Mouse (Mus musculus): ENCODE results near the gene Tcf7l2. TPM values are rescaled to one million over a fixed set of nuclear protein-coding genes. Genes with fewer than 3 reads are reported as not detected.

Tcf7l2 gene
- polyA plus RNA-seq, 1 experiment from 2014 or later, result 180 TPM

DNA sequence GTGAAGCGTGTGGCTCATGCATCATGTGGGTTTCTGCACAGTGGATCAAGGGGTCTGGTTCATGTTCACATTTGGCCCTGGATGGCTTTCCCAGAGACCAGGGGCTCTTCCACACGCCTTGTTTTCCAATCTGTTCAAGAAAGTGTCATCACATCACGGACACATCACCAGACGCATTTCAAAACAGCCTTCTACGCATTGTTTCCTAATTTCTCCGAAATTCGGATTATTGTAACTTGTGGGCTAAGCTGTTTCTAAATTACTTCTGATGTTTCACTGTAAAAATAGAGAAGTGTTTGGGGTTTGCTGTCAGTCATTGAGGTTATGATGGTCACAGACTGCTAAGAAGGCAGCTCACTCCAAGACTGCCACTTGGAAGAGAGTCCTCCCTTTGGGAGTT, 78.6 kb downstream of the Tcf7l2 start:
- ATAC-seq (ENCODE audit: low FRiP score, low read depth), result no peak
- Histone ChIP-seq H3K9ac (no peak overlapping the region), H3K4me1 (peaks cover 75% of the 10 kb centered on the region), H3K27ac (no peak overlapping the region), H3K36me3 (peaks cover 38% of the 10 kb centered on the region), H3K9me3 (no peaks in the 10 kb centered on the region), H3K4me3 (no peak overlapping the region), H3K4me2 (replicated peaks) (no peak overlapping the region), H3K27me3 (no peaks in the 10 kb centered on the region)
- 92% methylated on average over 7 of the region's 7 CpGs for WGBS

DNA sequence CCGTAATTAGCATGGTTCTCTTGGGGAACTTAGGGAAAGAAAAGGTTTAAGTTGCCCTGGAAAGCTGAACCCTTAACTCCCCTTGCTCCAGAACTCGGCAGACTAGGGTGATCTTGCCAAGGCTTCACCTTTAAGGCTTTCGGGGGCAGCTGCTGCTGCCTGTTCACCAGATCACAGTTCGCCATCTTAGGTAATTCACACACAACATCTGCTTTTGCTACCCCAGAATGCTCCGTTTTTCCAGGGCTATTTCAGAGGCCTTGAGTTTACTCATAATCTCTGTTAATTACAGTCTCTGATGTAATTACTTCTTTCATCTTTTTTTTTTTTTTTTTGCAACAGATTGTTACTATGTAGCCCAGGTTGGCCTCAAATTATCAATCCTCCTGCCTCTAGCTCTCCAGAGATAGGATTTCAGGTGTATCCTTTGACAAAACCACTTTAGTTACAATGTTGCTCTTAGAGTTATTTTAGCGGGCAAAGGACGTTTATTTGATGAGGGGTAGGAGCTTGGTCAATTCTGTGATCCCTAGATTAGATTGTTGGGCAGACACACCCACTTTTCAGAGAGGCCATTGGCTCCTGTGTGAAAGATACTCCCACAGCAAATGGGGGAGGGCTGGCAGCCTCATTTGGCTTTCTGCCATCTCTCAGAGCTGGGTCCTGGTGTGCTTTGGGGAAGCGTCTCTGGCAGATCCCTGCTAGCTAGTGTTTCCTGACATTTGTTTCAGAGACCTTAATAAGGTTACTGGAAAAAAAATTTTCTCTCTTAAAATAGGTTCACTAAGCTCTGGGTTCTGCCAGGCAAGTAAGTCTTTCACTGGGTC, 83.6 kb downstream of the Tcf7l2 start:
- no peak overlapping the region for H3K4me2 ChIP-seq (replicated peaks)
- no peaks in the 10 kb centered on the region for H3K9me3 ChIP-seq
- H3K4me1 ChIP-seq, result peaks cover 81% of the 10 kb centered on the region
- peak overlapping the region; percentile 39; the same call in 1 of the 2 replicates for H3K27ac ChIP-seq
- 26% methylated on average over 8 of the region's 8 CpGs for WGBS
- 0 out of 2 replicates have a peak overlapping the region, but pooled peaks have one; percentile 35 for H3K9ac ChIP-seq
- no peaks in the 10 kb centered on the region for H3K27me3 ChIP-seq
- no peak for ATAC-seq (ENCODE audit: low FRiP score, low read depth)
- no peak overlapping the region for H3K4me3 ChIP-seq
- H3K36me3 ChIP-seq, result peaks cover 26% of the 10 kb centered on the region

DNA sequence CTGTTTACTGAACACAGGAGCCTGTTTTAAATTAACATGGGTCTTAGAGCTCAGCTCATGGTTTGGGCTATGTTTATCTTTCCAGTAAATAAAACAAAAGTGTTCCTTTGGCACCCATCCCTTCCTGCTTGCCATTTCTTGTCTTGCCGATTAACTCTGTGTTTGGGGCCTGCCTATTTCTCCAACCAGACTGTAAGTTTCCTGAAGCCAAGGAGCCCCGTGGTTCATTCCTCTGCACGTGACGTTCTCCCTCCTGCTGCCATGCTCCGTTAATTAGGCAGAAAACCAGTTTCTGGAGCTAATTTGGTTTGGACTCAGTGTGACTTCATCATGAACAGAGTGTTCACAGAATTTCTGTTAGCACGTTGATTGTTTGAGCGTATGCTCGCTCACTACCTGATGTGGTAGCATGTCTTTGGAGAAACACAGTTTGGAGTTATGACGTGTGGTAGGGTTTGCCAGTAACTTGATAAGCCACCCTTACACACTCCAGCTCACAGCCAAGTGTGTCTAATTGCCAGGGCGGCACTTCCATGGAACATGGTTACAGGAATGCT, 84.4 kb downstream of the Tcf7l2 start:
- peak overlapping the region; percentile 39; the same call in 1 of the 2 replicates for H3K27ac ChIP-seq
- WGBS, result 33% methylated on average over 10 of the region's 10 CpGs

DNA sequence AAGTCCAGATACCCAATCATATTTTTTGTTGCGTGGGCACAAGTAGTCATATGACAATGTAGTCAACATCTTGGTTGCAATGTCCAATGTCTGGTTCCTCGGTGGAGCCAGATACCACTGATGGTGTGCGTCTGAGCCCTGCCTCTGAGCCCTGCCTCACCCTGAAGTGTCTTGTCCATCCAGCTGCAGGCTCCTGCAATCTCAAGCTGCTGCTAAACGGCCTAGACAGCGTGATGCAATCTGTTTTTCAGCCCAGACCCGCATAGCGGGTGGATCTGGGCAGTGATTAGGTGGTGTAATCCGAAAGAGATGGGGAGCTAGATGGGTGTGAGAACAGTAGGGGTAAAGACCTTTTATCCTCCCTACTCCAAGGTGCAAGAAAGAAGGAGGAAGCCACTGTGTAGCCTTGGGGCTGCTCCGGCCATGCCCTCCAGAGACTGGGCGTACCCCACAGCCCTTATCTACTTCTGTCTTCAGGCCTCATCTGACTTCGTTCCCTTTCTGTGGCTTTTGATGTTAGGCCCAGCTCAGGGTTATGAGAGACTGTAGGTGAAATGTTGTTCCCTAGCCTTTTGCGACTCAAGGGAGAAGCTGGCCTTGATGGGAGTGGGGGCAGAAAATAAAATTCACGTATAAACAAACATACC, 86.1 kb downstream of the Tcf7l2 start:
- Histone ChIP-seq H3K4me2 (replicated peaks) (no peak overlapping the region), H3K36me3 (peaks cover 12% of the 10 kb centered on the region; the same call in 1 of the 2 replicates), H3K9me3 (no peaks in the 10 kb centered on the region), H3K4me1 (peaks cover 95% of the 10 kb centered on the region), H3K27me3 (no peaks in the 10 kb centered on the region), H3K4me3 (no peak overlapping the region), H3K27ac (no peak overlapping the region), H3K9ac (no peak overlapping the region)
- ATAC-seq (ENCODE audit: low FRiP score, low read depth), result no peak
- WGBS, result 78% methylated on average over 13 of the region's 13 CpGs

More for the DNA sequence above, 84.4 kb downstream of the Tcf7l2 start:
- ATAC-seq (ENCODE audit: low FRiP score, low read depth), result no peak
- no peak overlapping the region for H3K4me3 ChIP-seq
- H3K27me3 ChIP-seq, result no peaks in the 10 kb centered on the region
- H3K9ac ChIP-seq, result no peak overlapping the region
- H3K4me1 ChIP-seq, result peaks cover 87% of the 10 kb centered on the region
- H3K4me2 ChIP-seq (replicated peaks), result no peak overlapping the region
- H3K36me3 ChIP-seq, result peaks cover 18% of the 10 kb centered on the region
- H3K9me3 ChIP-seq, result no peaks in the 10 kb centered on the region

DNA sequence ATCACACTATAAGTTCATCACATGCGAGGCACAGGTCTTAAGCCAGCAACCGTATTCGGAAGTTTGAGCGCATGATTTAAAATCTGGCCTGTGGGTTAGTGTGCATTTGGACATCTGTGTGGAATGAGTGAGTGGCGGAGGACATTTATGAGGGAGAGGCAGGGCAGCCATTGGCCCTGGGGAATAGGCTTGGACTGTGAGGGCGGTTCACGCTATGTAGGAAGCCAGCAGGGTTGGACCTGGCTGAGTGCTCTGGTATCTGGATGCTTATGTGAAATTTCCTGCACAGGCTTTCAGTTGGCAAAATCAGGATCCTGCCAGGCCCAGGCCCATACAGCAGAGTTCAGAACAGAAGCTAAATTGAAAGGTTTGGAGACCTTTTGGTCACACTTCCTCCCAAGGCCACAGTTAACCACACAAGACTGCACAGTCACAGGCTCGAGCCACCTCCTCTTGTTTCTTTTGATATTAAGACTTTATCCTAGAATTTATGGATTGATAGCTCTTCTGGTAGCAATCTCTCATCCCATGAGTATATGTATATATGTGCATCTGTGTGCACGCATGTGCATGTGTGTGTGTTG, 89.4 kb downstream of the Tcf7l2 start:
- Histone ChIP-seq H3K9me3 (peaks cover 7% of the 10 kb centered on the region), H3K36me3 (peaks cover 18% of the 10 kb centered on the region), H3K9ac (peak overlapping the region; percentile 10; the same call in 1 of the 2 replicates), H3K27me3 (no peaks in the 10 kb centered on the region), H3K4me2 (replicated peaks) (no peak overlapping the region), H3K27ac (no peak overlapping the region), H3K4me1 (peaks cover 69% of the 10 kb centered on the region), H3K4me3 (no peak overlapping the region)
- ATAC-seq (ENCODE audit: low FRiP score, low read depth), result no peak
- WGBS, result 45% methylated on average over 9 of the region's 9 CpGs

DNA sequence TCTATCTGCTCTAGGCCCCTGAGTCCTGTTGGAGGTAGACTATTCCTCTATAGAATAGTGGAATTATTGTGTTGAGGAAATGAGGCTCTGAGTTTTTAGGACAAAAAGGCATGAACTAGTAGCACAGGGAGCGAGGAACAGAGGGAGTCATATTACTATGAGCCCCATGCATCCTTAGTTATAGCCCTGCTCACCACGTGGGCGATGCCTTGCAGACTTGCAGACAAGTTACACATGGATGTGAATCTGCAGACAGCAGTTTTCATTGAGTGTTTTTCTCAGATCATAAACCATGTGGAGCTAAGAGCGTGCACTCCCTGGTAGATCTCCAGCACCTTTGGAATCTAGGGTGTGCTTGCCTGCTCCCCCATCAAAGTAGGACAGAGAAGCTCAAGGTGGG, 90.5 kb downstream of the Tcf7l2 start:
- Histone ChIP-seq H3K36me3 (peaks cover 18% of the 10 kb centered on the region), H3K27me3 (no peaks in the 10 kb centered on the region), H3K4me1 (peaks cover 69% of the 10 kb centered on the region), H3K9me3 (peaks cover 7% of the 10 kb centered on the region), H3K27ac (peak overlapping the region; percentile 52), H3K9ac (no peak overlapping the region), H3K4me2 (replicated peaks) (no peak overlapping the region), H3K4me3 (no peak overlapping the region)
- no peak; the same call in 1 of the 2 replicates for ATAC-seq (ENCODE audit: low FRiP score, low read depth)
- 24% methylated on average over 4 of the region's 4 CpGs for WGBS

DNA sequence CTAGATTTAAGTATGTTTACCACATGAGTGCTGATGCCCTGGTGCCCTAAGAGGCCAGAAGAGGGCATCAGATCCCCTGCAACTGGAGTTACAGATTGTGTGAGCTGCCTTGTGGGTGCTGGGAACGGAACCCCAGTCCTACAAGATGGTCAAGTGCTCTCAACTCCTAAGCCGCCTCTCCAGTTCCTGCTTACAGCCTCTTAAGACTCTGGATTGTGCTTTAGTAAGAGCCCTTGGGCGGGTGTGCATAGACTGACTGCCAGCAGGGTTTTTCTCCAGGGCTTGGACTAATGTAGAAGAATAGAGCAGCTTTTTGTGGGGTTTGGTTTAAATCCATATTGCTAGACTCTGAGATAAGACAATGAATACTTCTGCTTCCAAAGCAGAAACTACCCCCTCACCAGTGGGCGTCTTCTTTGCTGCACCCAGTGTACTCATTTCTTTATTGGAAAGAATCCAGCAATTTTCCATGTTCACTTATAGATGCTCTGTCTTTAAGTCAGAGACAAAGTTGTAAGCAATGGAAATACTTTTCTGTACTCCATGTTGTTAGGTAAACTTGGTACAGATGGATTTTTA, 92.3 kb downstream of the Tcf7l2 start:
- Histone ChIP-seq H3K9ac (no peak overlapping the region), H3K36me3 (peaks cover 12% of the 10 kb centered on the region), H3K4me1 (peaks cover 69% of the 10 kb centered on the region), H3K27me3 (no peaks in the 10 kb centered on the region), H3K27ac (no peak overlapping the region), H3K4me3 (no peak overlapping the region), H3K4me2 (replicated peaks) (no peak overlapping the region), H3K9me3 (peaks cover 7% of the 10 kb centered on the region)
- ATAC-seq (ENCODE audit: low FRiP score, low read depth), result no peak
- WGBS, result 94% methylated on average over 4 of the region's 4 CpGs

DNA sequence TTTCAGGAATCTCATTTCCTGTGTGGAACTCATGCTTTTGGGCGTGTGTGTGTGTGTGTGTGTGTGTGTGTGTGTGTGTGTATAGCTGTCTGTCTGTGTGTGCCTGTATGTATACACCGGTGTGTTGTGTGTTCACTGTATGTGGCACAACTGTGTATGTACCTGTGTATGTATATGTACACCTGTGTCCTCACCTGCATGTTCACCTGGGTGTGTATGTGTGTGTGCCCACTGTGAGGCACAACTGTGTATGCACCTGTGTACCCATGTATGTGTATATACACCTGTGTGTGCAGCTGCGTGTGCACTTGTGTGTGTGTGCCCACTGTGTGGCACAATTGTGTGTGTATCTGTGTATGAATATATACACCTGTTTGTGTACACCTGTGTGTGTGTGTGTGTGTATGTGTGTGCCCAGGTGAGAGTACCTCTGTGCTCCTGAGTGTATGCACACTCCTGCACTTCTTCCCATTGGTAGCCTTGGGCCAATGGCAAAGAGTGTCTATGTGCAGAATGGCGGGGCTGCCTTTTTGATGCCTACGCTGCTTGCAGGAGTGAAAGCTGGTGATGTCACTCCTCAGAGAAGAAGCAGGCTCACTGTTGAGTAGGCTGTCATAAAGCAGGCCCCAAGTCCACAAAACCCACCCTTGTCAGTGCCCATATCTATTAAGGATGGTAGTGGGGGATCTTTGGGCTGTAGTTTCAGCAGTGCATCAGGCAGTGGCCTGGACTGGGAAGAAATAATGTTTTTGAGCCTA, 95.5 kb downstream of the Tcf7l2 start:
- Histone ChIP-seq H3K9me3 (peaks cover 7% of the 10 kb centered on the region), H3K4me1 (peaks cover 67% of the 10 kb centered on the region), H3K27me3 (no peaks in the 10 kb centered on the region), H3K27ac (peak overlapping the region; percentile 72), H3K36me3 (peaks cover 7% of the 10 kb centered on the region), H3K9ac (no peak overlapping the region), H3K4me2 (replicated peaks) (peak overlapping the region; percentile 37; the same call in 1 of the 2 replicates), H3K4me3 (no peak overlapping the region)
- 78% methylated on average over 5 of the region's 5 CpGs for whole genome bisulfite sequencing
- ATAC-seq (ENCODE audit: low FRiP score, low read depth), result no peak

DNA sequence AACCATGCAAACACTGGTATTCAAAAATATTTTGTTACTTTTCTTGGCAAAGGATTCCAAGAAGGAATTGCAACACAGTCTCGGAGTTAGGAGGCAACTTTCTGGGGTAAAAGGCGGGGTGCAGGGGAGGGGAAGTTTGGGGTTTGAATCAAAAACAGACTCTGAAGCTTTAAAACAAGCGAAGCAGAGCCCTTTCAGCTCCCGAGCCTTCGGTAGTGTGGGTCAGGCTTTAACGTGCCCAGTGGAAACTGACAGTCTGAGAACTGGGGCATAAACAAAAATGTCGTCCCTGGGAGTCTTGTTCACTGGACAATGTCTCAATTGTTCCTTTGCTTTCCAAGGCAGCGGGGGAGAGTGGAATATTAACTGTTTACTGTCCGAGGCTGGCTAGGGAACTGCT, 96.3 kb downstream of the Tcf7l2 start:
- Histone ChIP-seq H3K27ac (peak overlapping the region; percentile 72), H3K9ac (0 out of 2 replicates have a peak overlapping the region, but pooled peaks have one; percentile 0)

DNA sequence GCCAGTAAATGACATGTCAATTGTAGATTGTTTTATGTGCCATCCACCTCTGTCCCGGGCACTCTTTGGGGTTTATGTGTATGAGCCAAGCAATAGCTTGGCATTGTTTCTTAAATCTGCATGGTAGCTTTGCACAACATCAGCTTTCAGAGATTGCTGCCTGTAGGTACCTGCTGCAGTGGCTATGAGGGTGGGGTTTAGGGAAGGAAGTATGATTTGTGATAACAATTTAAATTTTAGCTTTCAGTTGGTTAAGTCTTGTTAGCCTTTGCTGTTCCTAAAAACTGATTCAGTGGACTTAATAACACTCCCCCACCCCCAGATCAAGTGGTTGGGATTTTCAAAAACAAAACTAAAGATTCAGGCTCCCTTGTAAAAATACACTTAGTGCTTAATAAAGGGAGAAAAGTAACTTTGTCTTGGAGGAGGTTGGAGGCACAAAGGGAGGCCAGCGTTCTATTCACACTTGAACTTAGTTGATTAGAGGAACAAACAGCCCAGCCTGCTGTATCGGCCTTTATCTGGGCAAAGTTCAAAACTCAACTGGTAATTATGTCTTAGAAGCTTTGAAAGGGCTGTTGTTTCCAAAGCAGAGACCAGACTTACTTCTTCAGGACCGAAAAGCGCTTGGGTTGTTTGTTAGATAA, 96.9 kb downstream of the Tcf7l2 start:
- ATAC-seq (ENCODE audit: low FRiP score, low read depth), result no peak
- Histone ChIP-seq H3K27me3 (no peaks in the 10 kb centered on the region), H3K9me3 (peaks cover 6% of the 10 kb centered on the region), H3K27ac (peak overlapping the region; percentile 72), H3K4me2 (replicated peaks) (peak overlapping the region; percentile 37; the same call in 1 of the 2 replicates), H3K9ac (no peak overlapping the region), H3K4me1 (peaks cover 71% of the 10 kb centered on the region), H3K36me3 (peaks cover 5% of the 10 kb centered on the region), H3K4me3 (no peak overlapping the region)
- 55% methylated on average over 5 of the region's 5 CpGs for WGBS

More for the DNA sequence above, 96.3 kb downstream of the Tcf7l2 start:
- Histone ChIP-seq H3K36me3 (peaks cover 7% of the 10 kb centered on the region), H3K27me3 (no peaks in the 10 kb centered on the region), H3K4me3 (no peak overlapping the region), H3K4me1 (peaks cover 65% of the 10 kb centered on the region), H3K9me3 (peaks cover 7% of the 10 kb centered on the region), H3K4me2 (replicated peaks) (peak overlapping the region; percentile 37; the same call in 1 of the 2 replicates)
- WGBS, result 12% methylated on average over 9 of the region's 9 CpGs
- peak; percentile 38; the same call in 1 of the 2 replicates for ATAC-seq (ENCODE audit: low FRiP score, low read depth)
